Mouse (Mus musculus) intestine, postnatal 0 days (tissue): ENCODE measurements around the gene Aldh8a1. TPM values are rescaled to one million over a fixed set of nuclear protein-coding genes. Genes with fewer than 3 reads are reported as not detected.

Source experiments
- ATAC-seq: fragments of 200-750 bp; cut with Nextera tagmentation; 2 replicates; pipeline ENCODE4 v1.8.0; 2017; ENCODE audit warnings: mild to moderate bottlenecking, moderate TSS enrichment, moderate library complexity
- H3K27ac ChIP-seq: fragments of 300-500 bp; sonication (generic); 2 replicates; pipeline ENCODE4 v1.5.1; 2014; ENCODE audit warnings: mild to moderate bottlenecking, low read depth, low read length, moderate library complexity
- H3K27me3 ChIP-seq: fragments of 300-500 bp; sonication (generic); replicated peaks from 2 replicates; pipeline ENCODE4 v1.6.1; 2014; ENCODE audit warnings: low read length, mixed read lengths; ENCODE audit not compliant: control insufficient read depth, insufficient read depth
- H3K36me3 ChIP-seq: fragments of 300-500 bp; sonication (generic); 2 replicates; pipeline ENCODE4 v1.6.1; 2014; ENCODE audit warnings: mild to moderate bottlenecking, moderate library complexity; ENCODE audit not compliant: control insufficient read depth, insufficient read depth
- H3K4me1 ChIP-seq: fragments of 300-500 bp; sonication (generic); replicated peaks from 2 replicates; pipeline ENCODE4 v1.6.1; 2014; ENCODE audit warnings: antibody characterized with exemption, low read length, mixed read lengths; ENCODE audit not compliant: control insufficient read depth, insufficient read depth
- H3K4me2 ChIP-seq: fragments of 300-500 bp; sonication (generic); replicated peaks from 2 replicates; pipeline ENCODE4 v1.6.1; 2014; ENCODE audit warnings: low read depth, mild to moderate bottlenecking, moderate library complexity
- H3K4me3 ChIP-seq: fragments of 300-500 bp; sonication (generic); 2 replicates; pipeline ENCODE4 v1.5.1; 2014; ENCODE audit warnings: low read depth, low read length
- H3K9ac ChIP-seq: fragments of 300-500 bp; sonication (generic); 2 replicates; pipeline ENCODE4 v1.6.1; 2014; ENCODE audit warnings: mild to moderate bottlenecking, low read depth, low read length
- H3K9me3 ChIP-seq: fragments of 300-500 bp; sonication (generic); 2 replicates; pipeline ENCODE4 v1.6.1; 2016; ENCODE audit warnings: mixed run types; ENCODE audit not compliant: control insufficient read depth
- CTCF ChIP-seq: sonication (generic); IDR thresholded peaks from 2 replicates; pipeline ENCODE4 v1.5.1; 2016; ENCODE audit warnings: low read depth, mild to moderate bottlenecking, control low read depth, antibody characterized with exemption, moderate library complexity
- WGBS: fragments of 180-500 bp; shearing (Covaris S2); extraction: QIAGEN DNeasy Blood & Tissue Kit; methylation state at CpG from one replicate; pipeline ENCODE4 v1.1.7; 2014; 5-methylcytosine and 5-hydroxymethylcytosine counted together
- polyA plus RNA-seq: library from polyadenylated mRNA; unstranded; fragments of >200 nt; fragmentation: Nextera tagmentation; extraction: Ambion mirVana; gene quantifications from 2 replicates; pipeline ENCODE4 v1.2.1, GENCODE M21; 2015

Gene Aldh8a1
- polyA plus RNA-seq, 1 experiment from 2014 or later, result not detected

DNA sequence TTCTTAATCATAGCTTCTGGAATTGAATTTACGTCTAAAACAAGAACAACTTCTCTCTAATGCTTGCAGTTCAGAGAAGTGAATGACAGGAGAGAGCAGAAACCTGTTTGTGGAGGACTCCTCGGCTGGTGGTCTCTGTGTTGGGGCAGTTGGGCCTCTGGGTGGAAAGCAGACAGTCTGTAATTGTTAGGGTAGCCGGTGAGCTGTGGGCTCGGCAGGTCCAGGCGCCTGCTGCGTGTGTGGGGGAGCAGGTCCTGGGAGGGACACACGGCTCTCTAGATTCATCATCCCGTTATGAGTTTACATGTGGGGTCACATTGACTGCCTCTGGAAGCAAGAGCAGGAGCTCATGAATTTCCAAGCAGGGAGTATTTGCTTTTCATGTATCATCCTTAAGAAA is 22.5 kb downstream of the Aldh8a1 start:
- H3K4me3 ChIP-seq, result no peak overlapping the region
- H3K27me3 ChIP-seq, result no peaks in the 10 kb centered on the region
- no peak overlapping the region for H3K9ac ChIP-seq
- no peak overlapping the region for H3K4me2 ChIP-seq
- no peaks in the 10 kb centered on the region for H3K4me1 ChIP-seq
- no peak for ATAC-seq
- no peak overlapping the region for H3K27ac ChIP-seq
- no peaks in the 10 kb centered on the region for H3K9me3 ChIP-seq
- TF ChIP-seq CTCF, result no peak
- 56% methylated on average over 8 of the region's 8 CpGs for WGBS
- H3K36me3 ChIP-seq, result no peaks in the 10 kb centered on the region

- Histone ChIP-seq H3K27ac (no peak overlapping the region), H3K36me3 (no peaks in the 10 kb centered on the region), H3K4me1 (no peaks in the 10 kb centered on the region), H3K27me3 (no peaks in the 10 kb centered on the region), H3K9ac (no peak overlapping the region), H3K4me2 (no peak overlapping the region), H3K4me3 (no peak overlapping the region), H3K9me3 (no peaks in the 10 kb centered on the region)
- 62% methylated on average over 7 of the region's 7 CpGs for WGBS
- TF ChIP-seq CTCF, result no peak
- no peak for ATAC-seq
Measured at GRCm38 (mm10) chr10:21400031-21400430, 22.9 kb downstream of the Aldh8a1 start.

DNA sequence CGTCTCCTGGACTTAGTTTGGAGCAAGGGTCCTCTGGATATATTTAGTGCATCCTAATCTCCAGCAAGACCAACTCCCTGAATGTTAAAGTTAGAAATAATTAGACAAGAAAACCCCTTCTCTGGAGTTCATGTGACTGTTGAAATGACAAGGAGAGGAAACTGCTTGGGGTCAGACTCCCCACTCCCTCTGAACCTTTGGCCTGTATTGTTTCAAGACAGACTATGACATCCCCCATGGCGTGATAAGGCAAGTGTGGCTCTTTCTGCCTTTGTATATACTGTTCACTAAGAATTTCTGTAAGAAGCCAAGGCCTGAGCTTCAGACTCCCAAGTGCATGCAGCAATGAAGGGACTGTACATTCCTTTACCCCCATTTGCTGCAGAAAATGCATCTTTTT is 23.4 kb downstream of the Aldh8a1 start:
- H3K9me3 ChIP-seq, result no peaks in the 10 kb centered on the region
- H3K27me3 ChIP-seq, result no peaks in the 10 kb centered on the region
- no peak for ATAC-seq
- no peaks in the 10 kb centered on the region for H3K36me3 ChIP-seq
- no peak overlapping the region for H3K9ac ChIP-seq
- no peak overlapping the region for H3K4me2 ChIP-seq
- no peaks in the 10 kb centered on the region for H3K4me1 ChIP-seq
- H3K4me3 ChIP-seq, result no peak overlapping the region
- TF ChIP-seq CTCF, result no peak
- 68% methylated on average over 2 of the region's 2 CpGs for WGBS
- H3K27ac ChIP-seq, result no peak overlapping the region

DNA sequence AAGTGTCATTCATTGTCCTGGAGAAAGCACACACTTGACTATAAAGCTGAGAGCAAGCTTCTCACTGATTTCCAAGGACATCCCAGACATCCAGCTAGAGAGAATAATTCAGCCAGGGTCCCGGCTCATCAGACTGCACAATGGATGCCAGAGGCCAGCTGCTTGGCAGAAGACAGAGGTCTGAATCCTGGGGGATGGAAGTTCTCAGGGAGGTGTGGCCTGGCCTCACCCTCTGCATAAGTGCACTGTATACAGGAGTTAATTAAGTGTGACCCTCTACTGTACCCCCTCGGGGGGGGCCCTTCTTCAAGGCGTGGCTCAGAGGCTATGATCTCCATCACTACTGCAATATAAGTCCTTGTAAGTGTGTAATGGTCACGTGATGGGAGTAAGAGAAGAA is 24.2 kb downstream of the Aldh8a1 start:
- TF ChIP-seq CTCF, result no peak
- Histone ChIP-seq H3K36me3 (no peaks in the 10 kb centered on the region), H3K27ac (no peak overlapping the region), H3K4me1 (no peaks in the 10 kb centered on the region), H3K9me3 (no peaks in the 10 kb centered on the region), H3K4me2 (no peak overlapping the region), H3K9ac (no peak overlapping the region), H3K27me3 (no peaks in the 10 kb centered on the region), H3K4me3 (no peak overlapping the region)
- no peak for ATAC-seq
- 53% methylated on average over 4 of the region's 4 CpGs for WGBS

GRCm38 (mm10) chr10:21404822-21405221 is 27.7 kb downstream of the Aldh8a1 start:
- Histone ChIP-seq H3K4me3 (no peak overlapping the region), H3K27ac (no peak overlapping the region), H3K9ac (no peak overlapping the region), H3K4me1 (no peaks in the 10 kb centered on the region), H3K4me2 (no peak overlapping the region), H3K9me3 (no peaks in the 10 kb centered on the region), H3K27me3 (no peaks in the 10 kb centered on the region), H3K36me3 (no peaks in the 10 kb centered on the region)
- TF ChIP-seq CTCF, result no peak
- no peak for ATAC-seq
- WGBS, result 73% methylated on average over 4 of the region's 4 CpGs

DNA sequence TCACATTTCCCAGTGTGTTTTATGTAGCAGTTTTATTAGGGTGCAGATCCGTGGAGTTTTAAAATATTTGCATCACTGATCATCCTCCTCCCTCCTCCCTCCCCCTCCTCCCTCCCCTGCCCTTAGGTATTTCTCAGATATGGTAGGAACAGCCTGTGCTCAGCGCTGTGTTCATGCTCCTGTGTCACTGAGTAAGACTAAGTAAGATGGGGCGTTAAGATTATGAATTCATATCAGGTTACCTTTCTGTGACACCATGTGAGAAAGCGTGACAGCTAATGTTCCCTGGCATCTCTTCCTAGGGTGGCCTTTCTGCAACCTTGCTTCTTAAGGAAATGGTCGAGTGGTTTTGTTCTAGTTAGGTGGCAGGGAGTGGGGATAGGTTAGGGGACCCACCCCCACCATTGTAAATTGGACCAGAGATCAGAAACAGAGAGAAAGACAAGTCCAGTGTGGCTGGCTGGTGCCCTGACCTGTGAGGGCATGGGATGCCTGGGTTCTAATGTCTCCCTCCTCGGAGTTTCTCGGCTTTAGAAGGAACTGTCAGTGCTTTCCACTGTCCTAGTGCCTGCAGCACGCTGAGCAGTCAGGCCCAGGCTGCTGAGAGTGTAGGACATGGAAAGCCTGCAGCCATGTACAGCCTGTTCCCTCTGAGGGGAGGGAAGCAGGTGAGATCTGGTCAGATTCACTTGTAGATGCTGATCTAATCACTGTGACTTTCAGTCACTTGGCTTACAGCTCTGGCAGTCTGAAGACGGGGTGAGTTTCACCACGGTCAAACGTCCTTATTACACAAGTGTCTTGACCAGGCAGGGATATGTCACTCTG is 28.8 kb downstream of the Aldh8a1 start:
- no peak overlapping the region for H3K27ac ChIP-seq
- no peaks in the 10 kb centered on the region for H3K4me1 ChIP-seq
- no peak overlapping the region for H3K4me2 ChIP-seq
- no peaks in the 10 kb centered on the region for H3K36me3 ChIP-seq
- 78% methylated on average over 11 of the region's 11 CpGs for WGBS
- no peak for TF ChIP-seq CTCF
- no peak overlapping the region for H3K4me3 ChIP-seq
- H3K27me3 ChIP-seq, result no peaks in the 10 kb centered on the region
- no peak for ATAC-seq
- no peak overlapping the region for H3K9ac ChIP-seq
- H3K9me3 ChIP-seq, result no peaks in the 10 kb centered on the region
